Mouse (Mus musculus) liver, embryonic 13.5 days (tissue): ENCODE data around the gene Ccdc43. TPM values are rescaled to one million over a fixed set of nuclear protein-coding genes. Genes with fewer than 3 reads are reported as not detected.
A peak's percentile ranks its signal among the peaks of the same experiment; 100 is the strongest.
"Not testable (repeated sequence)": the region's sequence is repeated elsewhere in the genome, so short reads cannot be mapped to it uniquely, and the experiment has no call there.

ENCODE experiments used
- ATAC-seq: fragments of 200-750 bp; cut with Nextera tagmentation; 2 replicates; pipeline ENCODE4 v1.8.0; 2017; ENCODE audit warnings: low read depth, mild to moderate bottlenecking, moderate number of reproducible peaks, moderate library complexity
- DNase-seq: peaks from one replicate; pipeline ENCODE4 v3.0.0; 2022
- H3K27ac ChIP-seq: fragments of 300-500 bp; sonication (generic); 2 replicates; pipeline ENCODE4 v1.5.1; 2015; ENCODE audit warnings: moderate library complexity, mild to moderate bottlenecking, inconsistent platforms
- H3K27me3 ChIP-seq: fragments of 300-500 bp; sonication (generic); 2 replicates; pipeline ENCODE4 v1.6.1; 2015; ENCODE audit warnings: mild to moderate bottlenecking, inconsistent platforms
- H3K36me3 ChIP-seq: fragments of 300-500 bp; sonication (generic); 2 replicates; pipeline ENCODE4 v1.6.1; 2015; ENCODE audit warnings: mild to moderate bottlenecking, inconsistent platforms
- H3K4me1 ChIP-seq: fragments of 300-500 bp; sonication (generic); replicated peaks from 2 replicates; pipeline ENCODE4 v1.6.1; 2015; ENCODE audit warnings: inconsistent platforms
- H3K4me2 ChIP-seq: fragments of 300-500 bp; sonication (generic); 2 replicates; pipeline ENCODE4 v1.6.1; 2015; ENCODE audit warnings: inconsistent platforms, mild to moderate bottlenecking, moderate library complexity
- H3K4me3 ChIP-seq: fragments of 300-500 bp; sonication (generic); replicated peaks from 2 replicates; pipeline ENCODE4 v1.5.1; 2015; ENCODE audit warnings: mild to moderate bottlenecking, inconsistent platforms
- H3K9ac ChIP-seq: fragments of 300-500 bp; sonication (generic); 2 replicates; pipeline ENCODE4 v1.6.1; 2015; ENCODE audit warnings: mild to moderate bottlenecking, inconsistent platforms
- H3K9me3 ChIP-seq: fragments of 300-500 bp; sonication (generic); replicated peaks from 2 replicates; pipeline ENCODE4 v1.6.1; 2016; ENCODE audit warnings: inconsistent platforms
- WGBS: fragments of 180-500 bp; shearing (Covaris S2); methylation state at CpG from one replicate; pipeline ENCODE4 v1.1.7; 2015; ENCODE audit not compliant: insufficient replicate concordance; 5-methylcytosine and 5-hydroxymethylcytosine counted together
- polyA plus RNA-seq: library from polyadenylated mRNA; unstranded; fragments of >200 nt; fragmentation: Nextera tagmentation; extraction: Ambion mirVana; gene quantifications from 2 replicates; pipeline ENCODE4 v1.2.1, GENCODE M21; 2015

Gene Ccdc43
- polyA plus RNA-seq, 1 experiment from 2014 or later: 20.6 TPM

DNA sequence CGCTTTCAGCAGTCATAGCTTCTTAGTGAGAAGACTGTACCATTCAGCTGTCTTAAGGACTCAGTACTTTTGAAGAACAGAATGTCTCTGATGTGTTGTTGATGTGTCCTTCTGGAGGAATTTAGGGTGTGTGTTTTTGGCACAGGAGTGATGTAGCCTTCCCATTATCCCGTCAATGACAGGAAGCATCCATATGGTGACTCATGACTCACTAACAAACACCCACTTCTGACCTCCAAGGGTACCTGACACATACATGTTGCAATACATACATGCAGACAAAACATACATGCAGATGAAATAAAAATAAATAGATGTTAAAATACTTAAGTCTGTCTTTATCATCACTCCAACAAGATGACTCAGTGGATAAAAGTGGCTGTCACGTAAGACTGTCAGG is 32.3 kb upstream of the Ccdc43 start:
- 65% methylated on average over 3 of the region's 3 CpGs for WGBS
- H3K9me3 ChIP-seq: no peaks in the 10 kb centered on the region

DNA sequence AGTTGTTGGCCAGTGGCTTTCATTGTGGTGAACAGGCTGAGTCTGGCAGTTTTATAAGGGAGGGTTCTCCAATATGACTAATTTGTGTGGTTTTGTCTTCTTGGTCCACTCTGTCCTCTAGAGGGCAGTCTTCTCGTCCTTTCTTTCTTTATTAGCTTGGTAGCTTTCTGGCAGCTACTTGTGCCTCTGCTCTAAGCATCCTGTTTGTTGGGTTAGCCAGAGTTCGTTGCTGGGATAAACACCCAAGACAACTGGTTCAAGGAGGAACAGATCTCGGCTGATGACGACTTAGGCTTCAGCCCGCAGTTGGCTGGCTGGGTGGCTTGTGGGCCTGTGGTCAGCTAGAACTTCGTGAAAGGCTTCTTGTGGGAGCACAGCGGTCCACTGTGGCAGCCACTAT is 31.0 kb upstream of the Ccdc43 start:
- no peak for DNase-seq
- 30% methylated on average over 7 of the region's 7 CpGs for WGBS
- H3K4me2 ChIP-seq: no peak overlapping the region

More for the DNA sequence above, 32.3 kb upstream of the Ccdc43 start:
- Histone ChIP-seq H3K4me2 (no peak overlapping the region), H3K4me3 (no peak overlapping the region), H3K27me3 (0 out of 2 replicates have a peak, but pooled peaks cover 8% of the 10 kb centered on the region), H3K27ac (no peak overlapping the region), H3K36me3 (no peaks in the 10 kb centered on the region), H3K4me1 (no peaks in the 10 kb centered on the region), H3K9ac (no peak overlapping the region)
- DNase-seq: no peak
- ATAC-seq: no peak

DNA sequence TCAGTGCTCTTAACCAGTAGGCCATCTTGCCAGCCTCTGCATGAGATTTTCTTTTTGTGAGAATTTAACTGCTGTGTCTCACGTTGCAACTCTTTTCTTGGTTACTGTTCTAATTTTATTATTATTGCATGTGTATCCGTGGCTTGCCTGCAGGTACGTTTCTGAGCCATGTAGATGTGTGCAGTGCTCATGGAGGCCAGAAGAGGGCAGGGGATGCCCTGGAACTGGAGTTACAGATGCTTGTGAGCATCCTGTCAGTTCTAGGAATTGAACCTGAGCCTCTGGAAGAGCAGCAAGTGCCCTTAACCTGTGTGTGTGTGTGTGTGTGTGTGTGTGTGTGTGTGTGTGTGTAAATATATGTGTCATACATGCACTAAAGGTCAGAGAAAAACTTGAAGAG is 28.0 kb upstream of the Ccdc43 start:
- Histone ChIP-seq H3K36me3 (no peaks in the 10 kb centered on the region), H3K4me2 (no peak overlapping the region), H3K27me3 (0 out of 2 replicates have a peak, but pooled peaks cover 11% of the 10 kb centered on the region), H3K9ac (no peak overlapping the region), H3K4me1 (peaks cover 6% of the 10 kb centered on the region; the same call in 1 of the 2 replicates), H3K9me3 (no peaks in the 10 kb centered on the region), H3K27ac (no peak overlapping the region), H3K4me3 (no peak overlapping the region)
- WGBS: 19% methylated on average over 3 of the region's 3 CpGs
- DNase-seq: no peak
- no peak for ATAC-seq

More for the DNA sequence above, 31.0 kb upstream of the Ccdc43 start:
- Histone ChIP-seq H3K4me1 (peaks cover 3% of the 10 kb centered on the region; the same call in 1 of the 2 replicates), H3K36me3 (no peaks in the 10 kb centered on the region), H3K9me3 (no peaks in the 10 kb centered on the region), H3K4me3 (no peak overlapping the region), H3K27ac (no peak overlapping the region), H3K27me3 (0 out of 2 replicates have a peak, but pooled peaks cover 11% of the 10 kb centered on the region), H3K9ac (no peak overlapping the region)
- ATAC-seq: no peak

- no peak for ATAC-seq
Observed at GRCm38 (mm10) chr11:102716135-102716534, 18.6 kb upstream of the Ccdc43 start.

DNA sequence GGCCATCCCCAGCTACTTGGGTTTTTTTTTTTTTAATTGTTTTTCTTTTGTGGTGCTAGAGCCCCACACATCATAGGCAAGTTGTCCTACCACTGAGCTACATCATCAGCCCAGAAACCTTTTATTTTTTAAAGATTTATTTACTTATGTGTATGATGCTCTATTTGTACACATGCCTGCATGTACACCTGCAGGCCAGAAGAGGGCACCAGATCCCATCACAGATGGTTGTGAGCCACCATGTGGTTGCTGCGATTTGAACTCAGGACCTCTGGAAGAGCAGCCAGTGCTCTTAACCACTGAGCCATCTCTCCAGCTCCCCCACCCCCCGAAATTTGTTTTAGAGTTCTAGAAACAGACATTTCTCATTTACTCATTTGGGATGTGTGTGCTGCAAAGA is 17.0 kb upstream of the Ccdc43 start:
- not testable (repeated sequence) for ATAC-seq, H3K4me2 ChIP-seq, H3K4me1 ChIP-seq, H3K9ac ChIP-seq, H3K36me3 ChIP-seq, H3K9me3 ChIP-seq, H3K4me3 ChIP-seq, H3K27me3 ChIP-seq, DNase-seq, H3K27ac ChIP-seq
- WGBS: 52% methylated on average over 2 of the region's 2 CpGs

More at GRCm38 (mm10) chr11:102716135-102716534, 18.6 kb upstream of the Ccdc43 start:
- no peaks in the 10 kb centered on the region for H3K27me3 ChIP-seq
- H3K9ac ChIP-seq: no peak overlapping the region
- H3K36me3 ChIP-seq: no peaks in the 10 kb centered on the region
- WGBS: 68% methylated on average over 7 of the region's 7 CpGs
- H3K9me3 ChIP-seq: 0 out of 2 replicates have a peak, but pooled peaks cover 2% of the 10 kb centered on the region
- H3K4me3 ChIP-seq: no peak overlapping the region
- H3K27ac ChIP-seq: no peak overlapping the region
- H3K4me2 ChIP-seq: no peak overlapping the region
- no peak for DNase-seq
- H3K4me1 ChIP-seq: no peaks in the 10 kb centered on the region

GRCm38 (mm10) chr11:102712411-102712810 is 14.8 kb upstream of the Ccdc43 start:
- Histone ChIP-seq H3K4me3 (no peak overlapping the region), H3K27ac (no peak overlapping the region), H3K4me2 (no peak overlapping the region), H3K36me3 (no peaks in the 10 kb centered on the region), H3K9me3 (no peaks in the 10 kb centered on the region), H3K4me1 (no peaks in the 10 kb centered on the region), H3K9ac (no peak overlapping the region), H3K27me3 (no peaks in the 10 kb centered on the region)
- DNase-seq (no peak), ATAC-seq (no peak)
- 71% methylated on average over 4 of the region's 4 CpGs for WGBS

DNA sequence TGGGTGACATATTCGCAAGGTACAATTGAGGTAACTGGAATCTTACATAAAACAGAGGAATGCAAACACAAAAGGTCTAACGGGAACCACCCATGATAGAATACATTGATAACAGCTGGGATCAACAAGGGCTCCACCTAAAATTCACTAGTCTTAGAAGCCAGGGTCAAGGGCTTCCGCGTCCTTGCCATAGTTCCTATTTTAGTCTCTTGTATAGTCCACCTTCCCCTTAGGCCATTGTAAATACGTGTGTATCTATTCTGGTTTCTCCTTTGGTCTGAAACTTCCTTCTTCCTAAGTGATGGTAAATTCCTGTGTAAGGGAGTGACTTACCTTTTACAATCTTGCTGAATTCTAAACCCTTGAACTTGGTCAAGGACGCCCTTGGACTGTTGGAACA is 4.6 kb upstream of the Ccdc43 start:
- not testable (repeated sequence) for H3K9me3 ChIP-seq, H3K4me2 ChIP-seq, H3K27ac ChIP-seq, DNase-seq, H3K4me3 ChIP-seq, ATAC-seq, H3K27me3 ChIP-seq, H3K9ac ChIP-seq, H3K4me1 ChIP-seq, H3K36me3 ChIP-seq
- 74% methylated on average over 6 of the region's 6 CpGs for WGBS

GRCm38 (mm10) chr11:102698018-102698476 is 465 bp upstream of the Ccdc43 start:
- ATAC-seq (no peak), DNase-seq (no peak)
- Histone ChIP-seq H3K9ac (peak overlapping the region; percentile 81), H3K4me3 (peak overlapping the region; percentile 75), H3K27me3 (no peaks in the 10 kb centered on the region), H3K4me1 (peaks cover 20% of the 10 kb centered on the region), H3K9me3 (no peaks in the 10 kb centered on the region), H3K27ac (no peak overlapping the region), H3K36me3 (peaks cover 8% of the 10 kb centered on the region; the same call in 1 of the 2 replicates), H3K4me2 (peak overlapping the region; percentile 80)
- 11% methylated on average over 9 of the region's 9 CpGs for WGBS

- WGBS: 79% methylated on average over 7 of the region's 7 CpGs
- ATAC-seq (no peak), DNase-seq (no peak)
- H3K9me3 ChIP-seq: no peaks in the 10 kb centered on the region
- H3K27ac ChIP-seq: no peak overlapping the region
- peaks cover 8% of the 10 kb centered on the region; the same call in 1 of the 2 replicates for H3K36me3 ChIP-seq
- H3K4me3 ChIP-seq: no peak overlapping the region
- peaks cover 20% of the 10 kb centered on the region for H3K4me1 ChIP-seq
- no peak overlapping the region for H3K4me2 ChIP-seq
- no peaks in the 10 kb centered on the region for H3K27me3 ChIP-seq
- no peak overlapping the region for H3K9ac ChIP-seq
Observed at GRCm38 (mm10) chr11:102695289-102695688, 2.3 kb downstream of the Ccdc43 start.

- Histone ChIP-seq H3K27ac (no peak overlapping the region), H3K4me3 (no peak overlapping the region), H3K4me2 (no peak overlapping the region), H3K9ac (no peak overlapping the region), H3K9me3 (no peaks in the 10 kb centered on the region), H3K36me3 (peaks cover 22% of the 10 kb centered on the region), H3K27me3 (no peaks in the 10 kb centered on the region), H3K4me1 (no peaks in the 10 kb centered on the region; the same call in 1 of the 2 replicates)
- 63% methylated on average over 6 of the region's 6 CpGs for WGBS
- ATAC-seq: no peak
- DNase-seq: peak; percentile 40
Observed at GRCm38 (mm10) chr11:102690162-102690561, 7.4 kb downstream of the Ccdc43 start.

GRCm38 (mm10) chr11:102665637-102666435 is 31.7 kb downstream of the Ccdc43 start:
- H3K36me3 ChIP-seq: no peaks in the 10 kb centered on the region
- H3K4me2 ChIP-seq: no peak overlapping the region
- no peak overlapping the region for H3K9ac ChIP-seq
- H3K27ac ChIP-seq: no peak overlapping the region
- H3K4me3 ChIP-seq: no peak overlapping the region
- ATAC-seq (no peak), DNase-seq (no peak)
- no peaks in the 10 kb centered on the region for H3K4me1 ChIP-seq
- peaks cover 13% of the 10 kb centered on the region; the same call in 1 of the 2 replicates for H3K9me3 ChIP-seq
- H3K27me3 ChIP-seq: peaks cover 39% of the 10 kb centered on the region
- 42% methylated on average over 83 of the region's 84 CpGs for WGBS
